Mouse (Mus musculus) central nervous system, embryonic 14 days (tissue): ENCODE results near the gene Rbsn. TPM values are rescaled to one million over a fixed set of nuclear protein-coding genes. Genes with fewer than 3 reads are reported as not detected.

Experiments used
- polyA plus RNA-seq: library from polyadenylated mRNA; depleted of rRNA; stranded (reverse); fragments of >200 nt; gene quantifications from 2 replicates; pipeline ENCODE4 v1.2.3, GENCODE M21; 2012; rRNA removed

Rbsn gene
- polyA plus RNA-seq: 19.8 and 20.9 TPM in 2 replicates

GRCm38 (mm10) chr6:92214773-92215449, at the start of gene Rbsn:
Rbsn (minus strand) TSS chr6:92214925.

GRCm38 (mm10) chr6:92244591-92244990, 29.9 kb upstream of the Rbsn start, which contains the start of gene Trh:
Trh (minus strand) TSS chr6:92244650.

GRCm38 (mm10) chr6:92183621-92184131, 31.0 kb downstream of the Rbsn start, which contains the start of gene Mrps25:
Mrps25 (minus strand) TSS chr6:92184033.

Other genes with a start within 250 kb of the Rbsn start
- gene Fgd5, start 236.0 kb downstream of the Rbsn start, polyA plus RNA-seq: 10.8 and 13.0 TPM in 2 replicates
- gene Nr2c2, start 123.5 kb downstream of the Rbsn start, polyA plus RNA-seq: 32.9 and 37.4 TPM in 2 replicates
- gene Mrps25, start 30.9 kb downstream of the Rbsn start, polyA plus RNA-seq: 39.1 and 42.6 TPM in 2 replicates
- 2.5 and 2.7 TPM in 2 replicates for gene Trh, start 29.7 kb upstream of the Rbsn start, polyA plus RNA-seq